8 mouse cellular contexts compared by ENCODE assay signal in the genomic region with DNA sequence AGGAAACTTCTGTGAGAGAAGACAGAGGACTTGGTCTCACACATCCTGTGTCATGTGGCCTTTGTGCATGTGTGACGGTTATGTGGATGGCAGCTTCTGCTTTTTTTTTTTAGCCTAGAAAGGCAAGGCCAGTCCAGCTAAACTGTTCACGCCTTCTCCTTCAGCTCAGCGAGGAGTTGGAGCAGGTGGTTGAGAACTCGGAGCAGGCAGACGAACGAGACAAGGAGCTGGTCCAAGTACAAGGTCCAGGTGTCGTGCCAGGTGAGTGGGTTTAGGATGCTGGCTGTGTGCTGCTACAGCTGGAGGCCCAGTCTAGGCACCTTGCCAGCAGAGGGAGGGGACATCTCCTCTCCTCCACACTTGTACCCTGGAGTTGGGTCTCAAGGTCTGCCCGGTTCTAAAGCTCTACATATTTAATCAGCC. TPM values are rescaled to one million over a fixed set of nuclear protein-coding genes. Genes with fewer than 3 reads are reported as not detected.
DNase-seq lines count a peak whose midpoint lies in the region; ATAC-seq and TF ChIP-seq lines count a peak whose summit lies in the region.

No protein-coding gene starts in this region.

- H3K9me3 ChIP-seq in kidney, embryonic 14.5 days (ENCODE audit: control insufficient read depth, low read length): no peaks in the 10 kb centered on the region
- H3K9me3 ChIP-seq in intestine, embryonic 16.5 days (ENCODE audit: control insufficient read depth, low read length): no peaks in the 10 kb centered on the region
- no peaks in the 10 kb centered on the region for H3K9me3 ChIP-seq in midbrain, embryonic 13.5 days

- peaks cover 9% of the 10 kb centered on the region; the same call in 1 of the 2 replicates for H3K4me1 ChIP-seq in kidney, embryonic 14.5 days (ENCODE audit: control insufficient read depth, insufficient read depth, low read length)
- H3K4me1 ChIP-seq in bone marrow, adult 2 months (ENCODE audit: control insufficient read depth, insufficient read depth, low read length): peaks cover 5% of the 10 kb centered on the region; the same call in 1 of the 2 replicates
- peaks cover 24% of the 10 kb centered on the region for H3K4me1 ChIP-seq in intestine, embryonic 16.5 days (ENCODE audit: control insufficient read depth, insufficient read depth, low read length)
- H3K4me1 ChIP-seq in midbrain, embryonic 13.5 days (replicated peaks): peaks cover 32% of the 10 kb centered on the region

- ATAC-seq in kidney, embryonic 14.5 days (ENCODE audit: low FRiP score, low TSS enrichment): no peak
- ATAC-seq in intestine, embryonic 16.5 days: peak; percentile 70
- ATAC-seq in midbrain, embryonic 13.5 days: no peak
- no peak for ATAC-seq in activated CD4-positive, CD25-positive, alpha-beta regulatory T cell, adult 4 months

- no peak overlapping the region for H3K27ac ChIP-seq in kidney, embryonic 14.5 days (ENCODE audit: low read depth, low read length)
- H3K27ac ChIP-seq in bone marrow, adult 2 months (ENCODE audit: control insufficient read depth, insufficient read depth, low read depth, low read length, poor library complexity): peak overlapping the region; percentile 5; the same call in 1 of the 2 replicates
- H3K27ac ChIP-seq in intestine, embryonic 16.5 days (ENCODE audit: low read length): peak overlapping the region; percentile 65
- no peak overlapping the region for H3K27ac ChIP-seq in midbrain, embryonic 13.5 days

- peak; percentile 97 for DNase-seq in kidney, adult 11 months
- DNase-seq in gastrocnemius, postnatal 25 days: no peak
- no peak for DNase-seq in retina, postnatal 1 day

- 78% methylated on average over 8 of the region's 8 CpGs for WGBS in kidney, embryonic 14.5 days
- WGBS in bone marrow, adult 2 months: 21% methylated on average over 8 of the region's 8 CpGs
- WGBS in intestine, embryonic 16.5 days: 50% methylated on average over 8 of the region's 8 CpGs
- WGBS in midbrain, embryonic 13.5 days: 78% methylated on average over 8 of the region's 8 CpGs

- H3K4me2 ChIP-seq in kidney, embryonic 14.5 days (replicated peaks; ENCODE audit: low read depth, low read length): no peak overlapping the region
- peak overlapping the region; percentile 95; the same call in 1 of the 2 replicates for H3K4me2 ChIP-seq in intestine, embryonic 16.5 days (ENCODE audit: low read depth, low read length)
- peak overlapping the region; percentile 83 for H3K4me2 ChIP-seq in midbrain, embryonic 13.5 days (replicated peaks)

- TF ChIP-seq CTCF in bone marrow, adult 2 months (IDR thresholded peaks at IDR 0.05; ENCODE audit: control insufficient read depth, insufficient read depth, low read length): no peak

- no peak overlapping the region for H3K9ac ChIP-seq in kidney, embryonic 14.5 days (ENCODE audit: low read depth, low read length)
- H3K9ac ChIP-seq in intestine, embryonic 16.5 days (ENCODE audit: low read depth, low read length): peak overlapping the region; percentile 11; the same call in 1 of the 2 replicates
- peak overlapping the region; percentile 92 for H3K9ac ChIP-seq in midbrain, embryonic 13.5 days (replicated peaks)

- H3K4me3 ChIP-seq in kidney, embryonic 14.5 days (ENCODE audit: low read length): no peak overlapping the region
- no peak overlapping the region for H3K4me3 ChIP-seq in bone marrow, adult 2 months (replicated peaks; ENCODE audit: control insufficient read depth, low read depth, low read length)
- no peak overlapping the region for H3K4me3 ChIP-seq in intestine, embryonic 16.5 days (ENCODE audit: low read length)
- no peak overlapping the region for H3K4me3 ChIP-seq in midbrain, embryonic 13.5 days (replicated peaks)

- peaks cover 4% of the 10 kb centered on the region; the same call in 1 of the 2 replicates for H3K36me3 ChIP-seq in kidney, embryonic 14.5 days (ENCODE audit: control insufficient read depth, insufficient read depth, low read length)
- H3K36me3 ChIP-seq in intestine, embryonic 16.5 days (ENCODE audit: control insufficient read depth, insufficient read depth, low read length): peaks cover 5% of the 10 kb centered on the region; the same call in 1 of the 2 replicates
- peaks cover 30% of the 10 kb centered on the region for H3K36me3 ChIP-seq in midbrain, embryonic 13.5 days

- no peak for TF ChIP-seq POLR2A in bone marrow, adult 2 months (IDR thresholded peaks at IDR 0.05; ENCODE audit: borderline replicate concordance, control insufficient read depth, low read depth, low read length)

- H3K27me3 ChIP-seq in kidney, embryonic 14.5 days (ENCODE audit: control insufficient read depth, insufficient read depth, low read length): no peaks in the 10 kb centered on the region
- H3K27me3 ChIP-seq in intestine, embryonic 16.5 days (replicated peaks; ENCODE audit: control insufficient read depth, insufficient read depth, low read length): no peaks in the 10 kb centered on the region
- H3K27me3 ChIP-seq in midbrain, embryonic 13.5 days: no peaks in the 10 kb centered on the region

RNA-seq across cellular contexts. Expression of a gene that starts 2.3 kb away (rescaled TPM):
- polyA plus RNA-seq in kidney, embryonic 14.5 days (2014; fragmentation: Nextera tagmentation; extraction: Ambion mirVana): 17.6 and 25.9 TPM in 2 replicates
- polyA plus RNA-seq in bone marrow, adult 2 months (2011; ENCODE audit: insufficient read depth, insufficient read length, low replicate concordance, missing spikeins): 4.9 and 8.3 TPM in 2 replicates
- 18.2 and 19.3 TPM in 2 replicates for polyA plus RNA-seq in intestine, embryonic 16.5 days (2015; fragmentation: Nextera tagmentation; extraction: Ambion mirVana)
- 46.9 and 48.7 TPM in 2 replicates for polyA plus RNA-seq in midbrain, embryonic 13.5 days (2015; fragmentation: Nextera tagmentation; extraction: Ambion mirVana)
- 1 to 10 TPM; 1.2 to 1.3 TPM for total RNA-seq in gastrocnemius, postnatal 25 days (2021)
- polyA plus RNA-seq in activated CD4-positive, CD25-positive, alpha-beta regulatory T cell, adult 4 months (2017; shearing (Covaris generic)): 10 to 100 TPM; 15.1 to 18.1 TPM

RNA-seq across cellular contexts. Expression of a gene that starts 10.0 kb away (rescaled TPM):
- polyA plus RNA-seq in kidney, embryonic 14.5 days (2014; fragmentation: Nextera tagmentation; extraction: Ambion mirVana): 97.0 and 115 TPM in 2 replicates
- polyA plus RNA-seq in bone marrow, adult 2 months (2011; ENCODE audit: insufficient read depth, insufficient read length, low replicate concordance, missing spikeins): 59.5 and 79.3 TPM in 2 replicates
- 83.3 and 88.7 TPM in 2 replicates for polyA plus RNA-seq in intestine, embryonic 16.5 days (2015; fragmentation: Nextera tagmentation; extraction: Ambion mirVana)
- 81.7 and 87.5 TPM in 2 replicates for polyA plus RNA-seq in midbrain, embryonic 13.5 days (2015; fragmentation: Nextera tagmentation; extraction: Ambion mirVana)
- total RNA-seq in gastrocnemius, postnatal 25 days (2021): 10 to 100 TPM; 54.3 to 62.3 TPM
- polyA plus RNA-seq in activated CD4-positive, CD25-positive, alpha-beta regulatory T cell, adult 4 months (2017; shearing (Covaris generic)): under 1 TPM; 0.75 to 0.93 TPM

Comparison
In these comparisons a context has a peak if more than half of its experiments do, and no peak if none do; other contexts are left out.
1. H3K27ac ChIP-seq: peak in bone marrow, adult 2 months (single experiment) and intestine, embryonic 16.5 days (single experiment); none in kidney, embryonic 14.5 days (single experiment) and midbrain, embryonic 13.5 days (single experiment).
2. RNA of a gene that starts 10.0 kb away (polyA plus RNA-seq): 97.0 to 115 TPM in kidney, embryonic 14.5 days, 81.7 to 87.5 TPM in midbrain, embryonic 13.5 days, 83.3 to 88.7 TPM in intestine, embryonic 16.5 days and 59.5 to 79.3 TPM in bone marrow, adult 2 months; 0.75 to 0.93 TPM in activated CD4-positive, CD25-positive, alpha-beta regulatory T cell, adult 4 months; every median in the first group is over 10 times any median in the second.